Mouse (Mus musculus) heart, embryonic 14.5 days (tissue): ENCODE data around the gene Ccdc6. TPM values are rescaled to one million over a fixed set of nuclear protein-coding genes. Genes with fewer than 3 reads are reported as not detected.

ENCODE experiments used
- ATAC-seq: fragments of 200-750 bp; cut with Nextera tagmentation; 2 replicates; pipeline ENCODE4 v1.8.0; 2017; ENCODE audit warnings: low read depth, moderate TSS enrichment; ENCODE audit not compliant: insufficient number of reproducible peaks, insufficient read depth, low FRiP score
- H3K27ac ChIP-seq, 2 experiments: fragments of 200-500 bp in 1 of 2; fragments of 300-500 bp in 1 of 2; sonication (generic) in 1 of 2; replicated peaks in 1 of 2; 2 replicates each; pipeline ENCODE4 v1.5.1; 2012 to 2014; ENCODE audit warnings: low read depth in 2 of 2, low read length in 2 of 2, control low read depth in 1 of 2, mild to moderate bottlenecking in 1 of 2, mixed read lengths in 1 of 2; ENCODE audit not compliant: control insufficient read depth in 1 of 2, insufficient read depth in 1 of 2
- H3K27me3 ChIP-seq: fragments of 300-500 bp; sonication (generic); 2 replicates; pipeline ENCODE4 v1.6.1; 2014; ENCODE audit warnings: mild to moderate bottlenecking, low read length, control low read depth; ENCODE audit not compliant: control insufficient read depth, insufficient read depth
- H3K36me3 ChIP-seq: fragments of 300-500 bp; sonication (generic); 2 replicates; pipeline ENCODE4 v1.6.1; 2014; ENCODE audit warnings: mild to moderate bottlenecking, control low read depth, low read length, mixed read lengths; ENCODE audit not compliant: control insufficient read depth, insufficient read depth
- H3K4me1 ChIP-seq, 2 experiments: fragments of 200-500 bp in 1 of 2; fragments of 300-500 bp in 1 of 2; sonication (generic) in 1 of 2; 2 replicates each; pipeline ENCODE4 v1.6.1; 2012 to 2014; ENCODE audit warnings: low read length in 2 of 2, control low read depth in 1 of 2, mixed read lengths in 1 of 2; ENCODE audit not compliant: control insufficient read depth in 2 of 2, insufficient read depth in 2 of 2
- H3K4me2 ChIP-seq: fragments of 300-500 bp; sonication (generic); 2 replicates; pipeline ENCODE4 v1.6.1; 2014; ENCODE audit warnings: mild to moderate bottlenecking, low read length
- H3K4me3 ChIP-seq, 2 experiments: fragments of 200-500 bp in 1 of 2; fragments of 300-500 bp in 1 of 2; sonication (generic) in 1 of 2; 2 replicates each; pipeline ENCODE4 v1.5.1; 2012 to 2014; ENCODE audit warnings: low read length in 2 of 2, mild to moderate bottlenecking in 2 of 2, control low read depth in 1 of 2, low read depth in 1 of 2, moderate library complexity in 1 of 2; ENCODE audit not compliant: control insufficient read depth in 1 of 2, insufficient read depth in 1 of 2
- H3K9ac ChIP-seq: fragments of 300-500 bp; sonication (generic); 2 replicates; pipeline ENCODE4 v1.6.1; 2014; ENCODE audit warnings: mild to moderate bottlenecking, low read length
- H3K9me3 ChIP-seq: fragments of 300-500 bp; sonication (generic); 2 replicates; pipeline ENCODE4 v1.6.1; 2016; ENCODE audit warnings: low read length, control low read depth; ENCODE audit not compliant: control insufficient read depth
- WGBS: fragments of 180-500 bp; shearing (Covaris S2); extraction: QIAGEN DNeasy Blood & Tissue Kit; methylation state at CpG from one replicate; pipeline ENCODE4 v1.1.7; 2014; 5-methylcytosine and 5-hydroxymethylcytosine counted together
- polyA plus RNA-seq: library from polyadenylated mRNA; unstranded; fragments of >200 nt; fragmentation: Nextera tagmentation; extraction: Ambion mirVana; gene quantifications from 2 replicates; pipeline ENCODE4 v1.2.1, GENCODE M21; 2014

The Ccdc6 gene
- polyA plus RNA-seq, 1 experiment from 2014 or later = 24.8 TPM

GRCm38 (mm10) chr10:70095506-70096270 lies 1.2 kb upstream of the Ccdc6 start:
- H3K27me3 ChIP-seq = no peaks in the 10 kb centered on the region
- H3K4me3 ChIP-seq = peak overlapping the region; percentile 69 to 99
- H3K4me2 ChIP-seq = peak overlapping the region; percentile 74
- H3K4me1 ChIP-seq = peaks cover 20 to 41% of the 10 kb centered on the region in 2 experiments
- no peak for ATAC-seq
- H3K9ac ChIP-seq = peak overlapping the region; percentile 75
- H3K27ac ChIP-seq = peak overlapping the region; percentile 93 to 94
- H3K9me3 ChIP-seq = no peaks in the 10 kb centered on the region
- peaks cover 3% of the 10 kb centered on the region; the same call in 1 of the 2 replicates for H3K36me3 ChIP-seq
- 22% methylated on average over 13 of the region's 13 CpGs for WGBS

DNA sequence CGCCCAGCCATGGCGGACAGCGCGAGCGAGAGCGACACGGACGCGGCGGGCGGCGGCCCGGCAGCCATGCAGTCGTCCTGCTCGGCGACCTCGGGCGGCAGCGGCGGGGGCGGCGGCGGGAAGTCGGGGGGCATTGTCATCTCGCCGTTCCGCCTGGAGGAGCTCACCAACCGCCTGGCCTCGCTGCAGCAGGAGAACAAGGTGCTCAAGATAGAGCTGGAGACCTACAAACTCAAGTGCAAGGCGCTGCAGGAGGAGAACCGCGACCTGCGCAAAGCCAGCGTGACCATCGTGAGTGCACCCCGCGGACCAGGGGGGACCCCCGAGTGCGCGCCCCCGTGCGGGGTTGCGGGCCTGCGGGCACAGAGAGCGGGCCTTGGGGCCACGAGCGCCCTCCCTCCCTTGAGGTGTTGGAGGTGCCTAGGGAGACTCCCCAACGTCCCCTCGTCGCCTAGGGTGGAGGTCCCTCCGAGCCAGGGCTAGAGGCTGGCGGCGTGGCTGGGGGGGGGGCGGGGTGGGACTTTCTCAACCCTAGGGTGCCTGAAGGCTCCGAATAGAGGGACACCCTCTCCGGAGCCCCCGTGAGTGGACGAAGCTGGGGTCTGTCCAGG lies 475 bp downstream of the Ccdc6 start:
- H3K4me3 ChIP-seq = peak overlapping the region; percentile 99 to 100
- peak overlapping the region; percentile 90 to 93 for H3K27ac ChIP-seq
- peaks cover 5% of the 10 kb centered on the region; the same call in 1 of the 2 replicates for H3K9me3 ChIP-seq
- H3K27me3 ChIP-seq = no peaks in the 10 kb centered on the region
- H3K36me3 ChIP-seq = peaks cover 13% of the 10 kb centered on the region; the same call in 1 of the 2 replicates
- H3K9ac ChIP-seq = peak overlapping the region; percentile 98
- WGBS = under 1% methylated on average over 56 of the region's 58 CpGs
- peak overlapping the region; percentile 74 for H3K4me2 ChIP-seq
- peaks cover 20 to 41% of the 10 kb centered on the region in 2 experiments for H3K4me1 ChIP-seq
- ATAC-seq = peak; percentile 26; the same call in 1 of the 2 replicates

DNA sequence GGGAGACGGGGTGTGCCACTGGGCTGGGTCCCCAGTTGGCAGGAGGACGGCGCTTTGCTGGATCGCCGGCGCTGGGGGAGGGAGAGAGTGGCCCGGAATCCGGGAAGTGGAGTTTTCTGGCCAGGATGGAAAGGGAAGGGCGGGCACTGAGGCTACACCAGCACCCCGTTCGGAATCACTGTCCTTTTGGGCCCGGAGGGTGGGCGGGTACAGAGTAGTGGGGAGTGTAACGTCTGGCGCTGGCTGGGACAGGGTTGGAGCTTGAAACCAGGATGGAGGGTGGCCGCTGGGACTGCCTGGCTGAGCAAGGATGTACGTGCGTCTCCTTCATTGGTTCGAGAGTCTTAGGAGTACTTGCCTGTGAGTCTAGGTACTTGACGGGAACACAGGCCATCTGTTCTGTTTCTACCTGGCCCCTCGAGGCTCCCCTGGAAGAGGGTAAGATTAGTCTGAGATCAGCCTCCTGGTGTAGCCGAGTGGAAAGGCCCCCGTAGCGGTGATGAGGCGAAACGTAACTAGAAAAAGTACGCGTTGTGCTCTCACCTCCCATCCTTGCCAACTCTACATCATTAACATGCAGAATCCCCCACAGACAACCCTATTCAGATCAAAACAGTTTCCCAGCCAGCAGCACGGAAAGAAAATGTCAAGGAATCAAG lies 1.1 kb downstream of the Ccdc6 start:
- peak; percentile 48 for ATAC-seq
- Histone ChIP-seq H3K9me3 (peaks cover 5% of the 10 kb centered on the region; the same call in 1 of the 2 replicates), H3K4me3 (peak overlapping the region; percentile 99 to 100), H3K27me3 (no peaks in the 10 kb centered on the region), H3K4me1 (peaks cover 20 to 41% of the 10 kb centered on the region in 2 experiments), H3K27ac (peak overlapping the region; percentile 90 to 93), H3K4me2 (peak overlapping the region; percentile 74), H3K36me3 (peaks cover 14% of the 10 kb centered on the region; the same call in 1 of the 2 replicates), H3K9ac (peak overlapping the region; percentile 98)
- 0% methylated on average over 29 of the region's 29 CpGs for WGBS

GRCm38 (mm10) chr10:70098626-70099025 lies 1.7 kb downstream of the Ccdc6 start:
- WGBS = 5% methylated on average over 6 of the region's 6 CpGs

DNA sequence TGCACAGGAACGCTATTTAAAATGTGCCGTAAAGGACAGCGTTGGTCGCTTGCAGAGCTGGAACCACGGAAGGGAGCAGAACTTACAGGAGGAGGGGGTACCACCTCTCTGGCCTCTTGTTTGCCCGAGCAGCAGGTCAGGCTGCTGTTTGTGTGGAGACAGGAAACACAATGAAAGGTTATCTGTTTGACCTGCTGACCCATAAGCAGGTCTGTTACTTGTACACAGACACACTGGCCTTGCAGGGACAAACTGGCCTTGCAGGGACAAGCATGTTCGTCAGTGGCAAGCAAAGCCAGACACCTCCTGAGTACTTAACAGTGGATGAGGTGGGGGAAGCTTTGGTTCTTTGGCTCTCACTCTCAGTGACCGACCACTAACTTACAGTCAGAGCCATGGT lies 2.1 kb downstream of the Ccdc6 start:
- Histone ChIP-seq H3K4me3 (peak overlapping the region; percentile 99 to 100), H3K27me3 (no peaks in the 10 kb centered on the region), H3K4me2 (peak overlapping the region; percentile 74), H3K9me3 (peaks cover 5% of the 10 kb centered on the region; the same call in 1 of the 2 replicates), H3K27ac (peak overlapping the region; percentile 90 to 93), H3K36me3 (peaks cover 20% of the 10 kb centered on the region; the same call in 1 of the 2 replicates), H3K4me1 (peaks cover 20 to 33% of the 10 kb centered on the region in 2 experiments), H3K9ac (peak overlapping the region; percentile 98)
- WGBS = 10% methylated on average over 8 of the region's 8 CpGs
- no peak for ATAC-seq

More at GRCm38 (mm10) chr10:70098626-70099025, 1.7 kb downstream of the Ccdc6 start:
- peaks cover 5% of the 10 kb centered on the region; the same call in 1 of the 2 replicates for H3K9me3 ChIP-seq
- peak overlapping the region; percentile 90 to 93 for H3K27ac ChIP-seq
- H3K4me1 ChIP-seq = peaks cover 20 to 38% of the 10 kb centered on the region in 2 experiments
- peaks cover 20% of the 10 kb centered on the region; the same call in 1 of the 2 replicates for H3K36me3 ChIP-seq
- peak overlapping the region; percentile 98 for H3K9ac ChIP-seq
- H3K4me2 ChIP-seq = peak overlapping the region; percentile 74
- peak overlapping the region; percentile 99 to 100 for H3K4me3 ChIP-seq
- ATAC-seq = no peak
- no peaks in the 10 kb centered on the region for H3K27me3 ChIP-seq

DNA sequence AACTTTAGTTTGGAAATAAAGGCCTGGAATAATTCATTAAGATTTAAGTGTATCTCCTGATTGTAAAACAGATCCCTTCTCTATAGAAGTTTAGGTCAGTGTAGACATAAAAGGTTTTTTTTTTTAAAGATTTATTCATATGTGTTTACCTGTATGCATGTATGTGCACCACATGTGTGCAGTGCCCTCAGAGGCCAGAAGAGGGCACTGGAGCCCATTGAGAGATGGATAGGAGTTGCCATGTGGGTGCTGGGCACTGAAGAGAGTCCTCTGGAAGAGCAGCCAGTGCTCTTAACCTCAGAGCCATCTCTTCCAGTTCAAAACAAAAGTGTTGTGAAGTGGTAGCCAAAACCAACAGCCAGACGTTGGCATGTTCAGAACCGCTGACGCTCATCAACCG lies 5.2 kb downstream of the Ccdc6 start:
- Histone ChIP-seq H3K27ac (no peak overlapping the region), H3K36me3 (peaks cover 35% of the 10 kb centered on the region), H3K4me2 (no peak overlapping the region), H3K27me3 (no peaks in the 10 kb centered on the region), H3K9me3 (peaks cover 5% of the 10 kb centered on the region; the same call in 1 of the 2 replicates), H3K4me1 (peaks cover 22 to 39% of the 10 kb centered on the region in 2 experiments), H3K9ac (no peak overlapping the region), H3K4me3 (no peak overlapping the region)
- no peak for ATAC-seq
- WGBS = 98% methylated on average over 4 of the region's 4 CpGs

- Histone ChIP-seq H3K4me1 (peaks cover 34 to 73% of the 10 kb centered on the region in 2 experiments), H3K4me2 (no peak overlapping the region), H3K27me3 (no peaks in the 10 kb centered on the region), H3K9ac (no peak overlapping the region; the same call in 1 of the 2 replicates), H3K4me3 (no peak overlapping the region), H3K9me3 (no peaks in the 10 kb centered on the region), H3K27ac (no peak overlapping the region), H3K36me3 (peaks cover 21% of the 10 kb centered on the region)
- ATAC-seq = no peak
- WGBS = 34% methylated on average over 13 of the region's 13 CpGs
These were observed 11.1 kb downstream of the Ccdc6 start for GRCm38 (mm10) chr10:70108016-70108415.
